Mouse (Mus musculus): ENCODE results near the gene Fars2. TPM values are rescaled to one million over a fixed set of nuclear protein-coding genes. Genes with fewer than 3 reads are reported as not detected.

Fars2 gene
- polyA plus RNA-seq, 1 experiment from 2014 or later: 32.4 TPM

GRCm38 (mm10) chr13:36728509-36728908, 611.3 kb downstream of the Fars2 start:
- H3K9ac ChIP-seq (replicated peaks): no peak overlapping the region
- peaks cover 82% of the 10 kb centered on the region for H3K27me3 ChIP-seq
- peak overlapping the region; percentile 47 for H3K4me3 ChIP-seq (replicated peaks)
- 16% methylated on average over 5 of the region's 5 CpGs for WGBS
- no peak for ATAC-seq (ENCODE audit: insufficient number of reproducible peaks, insufficient read depth, low FRiP score, low TSS enrichment, low read depth)
- peaks cover 29% of the 10 kb centered on the region for H3K4me1 ChIP-seq (replicated peaks)
- H3K4me2 ChIP-seq: peak overlapping the region; percentile 77; the same call in 1 of the 2 replicates
- H3K36me3 ChIP-seq: no peaks in the 10 kb centered on the region
- no peak overlapping the region for H3K27ac ChIP-seq
- no peaks in the 10 kb centered on the region for H3K9me3 ChIP-seq

GRCm38 (mm10) chr13:36729731-36730340, 612.6 kb downstream of the Fars2 start:
- Histone ChIP-seq H3K4me3 (replicated peaks) (no peak overlapping the region), H3K9me3 (no peaks in the 10 kb centered on the region), H3K9ac (replicated peaks) (0 out of 2 replicates have a peak overlapping the region, but pooled peaks have one; percentile 12), H3K27me3 (peaks cover 82% of the 10 kb centered on the region), H3K4me1 (replicated peaks) (peaks cover 27% of the 10 kb centered on the region), H3K4me2 (peak overlapping the region; percentile 10; the same call in 1 of the 2 replicates), H3K36me3 (no peaks in the 10 kb centered on the region), H3K27ac (no peak overlapping the region)
- no peak for ATAC-seq (ENCODE audit: insufficient number of reproducible peaks, insufficient read depth, low FRiP score, low TSS enrichment, low read depth)
- WGBS: 17% methylated on average over 13 of the region's 13 CpGs

- WGBS: 18% methylated on average over 14 of the region's 14 CpGs
- Histone ChIP-seq H3K4me2 (peak overlapping the region; percentile 10; the same call in 1 of the 2 replicates), H3K9me3 (no peaks in the 10 kb centered on the region), H3K27ac (no peak overlapping the region), H3K9ac (replicated peaks) (0 out of 2 replicates have a peak overlapping the region, but pooled peaks have one; percentile 12), H3K4me1 (replicated peaks) (peaks cover 27% of the 10 kb centered on the region), H3K4me3 (replicated peaks) (no peak overlapping the region), H3K36me3 (no peaks in the 10 kb centered on the region), H3K27me3 (peaks cover 82% of the 10 kb centered on the region)
- no peak for ATAC-seq (ENCODE audit: insufficient number of reproducible peaks, insufficient read depth, low FRiP score, low TSS enrichment, low read depth)
These were observed 613.1 kb downstream of the Fars2 start for GRCm38 (mm10) chr13:36730341-36730761.

- Histone ChIP-seq H3K9ac (replicated peaks) (peak overlapping the region; percentile 44), H3K27ac (no peak overlapping the region), H3K4me1 (replicated peaks) (peaks cover 33% of the 10 kb centered on the region)
These were observed 614.1 kb downstream of the Fars2 start for GRCm38 (mm10) chr13:36731016-36731930.

GRCm38 (mm10) chr13:36731931-36732461, 614.8 kb downstream of the Fars2 start:
- H3K27ac ChIP-seq: no peak overlapping the region
- H3K9ac ChIP-seq (replicated peaks): peak overlapping the region; percentile 44; the same call in 1 of the 2 replicates
- peak overlapping the region; percentile 40 for H3K4me3 ChIP-seq (replicated peaks)
- ATAC-seq (ENCODE audit: insufficient number of reproducible peaks, insufficient read depth, low FRiP score, low TSS enrichment, low read depth): no peak
- H3K36me3 ChIP-seq: no peaks in the 10 kb centered on the region
- peaks cover 38% of the 10 kb centered on the region for H3K4me1 ChIP-seq (replicated peaks)
- peaks cover 71% of the 10 kb centered on the region for H3K27me3 ChIP-seq
- H3K4me2 ChIP-seq: peak overlapping the region; percentile 63
- WGBS: under 1% methylated on average over 23 of the region's 23 CpGs
- H3K9me3 ChIP-seq: no peaks in the 10 kb centered on the region

More at GRCm38 (mm10) chr13:36731016-36731930, 614.1 kb downstream of the Fars2 start:
- Histone ChIP-seq H3K27me3 (peaks cover 77% of the 10 kb centered on the region), H3K36me3 (no peaks in the 10 kb centered on the region), H3K9me3 (no peaks in the 10 kb centered on the region), H3K4me2 (peak overlapping the region; percentile 63), H3K4me3 (replicated peaks) (peak overlapping the region; percentile 40)
- WGBS: 5% methylated on average over 34 of the region's 34 CpGs
- ATAC-seq (ENCODE audit: insufficient number of reproducible peaks, insufficient read depth, low FRiP score, low TSS enrichment, low read depth): no peak

GRCm38 (mm10) chr13:36732891-36733490, 615.8 kb downstream of the Fars2 start:
- ATAC-seq (ENCODE audit: insufficient number of reproducible peaks, insufficient read depth, low FRiP score, low TSS enrichment, low read depth): no peak
- WGBS: 6% methylated on average over 6 of the region's 6 CpGs
- H3K4me1 ChIP-seq (replicated peaks): peaks cover 39% of the 10 kb centered on the region
- no peak overlapping the region for H3K9ac ChIP-seq (replicated peaks)
- H3K36me3 ChIP-seq: no peaks in the 10 kb centered on the region
- H3K27me3 ChIP-seq: peaks cover 62% of the 10 kb centered on the region
- peak overlapping the region; percentile 66 for H3K4me2 ChIP-seq
- H3K4me3 ChIP-seq (replicated peaks): peak overlapping the region; percentile 46
- H3K9me3 ChIP-seq: no peaks in the 10 kb centered on the region
- H3K27ac ChIP-seq: no peak overlapping the region

- Histone ChIP-seq H3K4me2 (peak overlapping the region; percentile 66), H3K9ac (replicated peaks) (peak overlapping the region; percentile 18; the same call in 1 of the 2 replicates), H3K9me3 (0 out of 2 replicates have a peak, but pooled peaks cover 1% of the 10 kb centered on the region), H3K27me3 (peaks cover 57% of the 10 kb centered on the region), H3K4me3 (replicated peaks) (peak overlapping the region; percentile 46), H3K36me3 (no peaks in the 10 kb centered on the region), H3K4me1 (replicated peaks) (peaks cover 39% of the 10 kb centered on the region), H3K27ac (no peak overlapping the region)
- ATAC-seq (ENCODE audit: insufficient number of reproducible peaks, insufficient read depth, low FRiP score, low TSS enrichment, low read depth): no peak
- WGBS: 0% methylated on average over 10 of the region's 10 CpGs
These were observed 616.4 kb downstream of the Fars2 start for GRCm38 (mm10) chr13:36733566-36733965.

GRCm38 (mm10) chr13:36733989-36734690, 616.9 kb downstream of the Fars2 start:
- Histone ChIP-seq H3K9ac (replicated peaks) (peak overlapping the region; percentile 18; the same call in 1 of the 2 replicates), H3K4me2 (peak overlapping the region; percentile 66), H3K9me3 (peaks cover 5% of the 10 kb centered on the region; the same call in 1 of the 2 replicates), H3K36me3 (no peaks in the 10 kb centered on the region), H3K4me1 (replicated peaks) (peaks cover 39% of the 10 kb centered on the region), H3K27me3 (peaks cover 52% of the 10 kb centered on the region), H3K4me3 (replicated peaks) (peak overlapping the region; percentile 46), H3K27ac (0 out of 2 replicates have a peak overlapping the region, but pooled peaks have one; percentile 23)
- no peak for ATAC-seq (ENCODE audit: insufficient number of reproducible peaks, insufficient read depth, low FRiP score, low TSS enrichment, low read depth)
- under 1% methylated on average over 26 of the region's 26 CpGs for WGBS

GRCm38 (mm10) chr13:36734731-36735571, 617.7 kb downstream of the Fars2 start, which contains the start of gene Nrn1:
Nrn1 (minus strand) TSS chr13:36735131.
- Histone ChIP-seq H3K4me1 (replicated peaks) (peaks cover 37% of the 10 kb centered on the region), H3K4me3 (replicated peaks) (peak within 1 kb of the TSS; percentile 46), H3K27me3 (peaks cover 44% of the 10 kb centered on the region), H3K9me3 (peaks cover 5% of the 10 kb centered on the region; the same call in 1 of the 2 replicates), H3K9ac (replicated peaks) (peak within 1 kb of the TSS; percentile 40), H3K36me3 (no peaks in the 10 kb centered on the region), H3K27ac (peak within 1 kb of the TSS; percentile 73), H3K4me2 (peak within 1 kb of the TSS; percentile 66)
- ATAC-seq (ENCODE audit: insufficient number of reproducible peaks, insufficient read depth, low FRiP score, low TSS enrichment, low read depth): no peak
- WGBS: under 1% methylated on average over 49 of the region's 50 CpGs

All from limb, embryonic 12.5 days (tissue).